Mouse (Mus musculus) forebrain, embryonic 12.5 days (tissue): ENCODE results near the gene 9530053A07Rik. TPM values are rescaled to one million over a fixed set of nuclear protein-coding genes. Genes with fewer than 3 reads are reported as not detected.
A peak's percentile ranks its signal among the peaks of the same experiment; 100 is the strongest.

Experiments used
- ATAC-seq: fragments of 200-750 bp; cut with Nextera tagmentation; 2 replicates; pipeline ENCODE4 v1.8.0; 2017; ENCODE audit warnings: moderate TSS enrichment; ENCODE audit not compliant: low FRiP score
- H3K27ac ChIP-seq: fragments of 300-500 bp; sonication (generic); 2 replicates; pipeline ENCODE4 v1.5.1; 2016; ENCODE audit warnings: mild to moderate bottlenecking
- H3K27me3 ChIP-seq: fragments of 300-500 bp; sonication (generic); 2 replicates; pipeline ENCODE4 v1.6.1; 2016; ENCODE audit warnings: mild to moderate bottlenecking
- H3K36me3 ChIP-seq: fragments of 300-500 bp; sonication (generic); replicated peaks from 2 replicates; pipeline ENCODE4 v1.6.1; 2016; ENCODE audit warnings: mild to moderate bottlenecking
- H3K4me1 ChIP-seq: fragments of 300-500 bp; sonication (generic); 2 replicates; pipeline ENCODE4 v1.6.1; 2016
- H3K4me2 ChIP-seq: fragments of 300-500 bp; sonication (generic); 2 replicates; pipeline ENCODE4 v1.6.1; 2016; ENCODE audit warnings: mild to moderate bottlenecking, moderate library complexity
- H3K4me3 ChIP-seq: fragments of 300-500 bp; sonication (generic); replicated peaks from 2 replicates; pipeline ENCODE4 v1.5.1; 2016; ENCODE audit warnings: mild to moderate bottlenecking
- H3K9ac ChIP-seq: fragments of 300-500 bp; sonication (generic); 2 replicates; pipeline ENCODE4 v1.6.1; 2016; ENCODE audit warnings: mild to moderate bottlenecking
- H3K9me3 ChIP-seq: fragments of 300-500 bp; sonication (generic); 2 replicates; pipeline ENCODE4 v1.6.1; 2016
- WGBS: fragments of 180-500 bp; shearing (Covaris S2); methylation state at CpG from one replicate; pipeline ENCODE4 v1.1.7; 2016; 5-methylcytosine and 5-hydroxymethylcytosine counted together
- polyA plus RNA-seq: library from polyadenylated mRNA; unstranded; fragments of >200 nt; fragmentation: Nextera tagmentation; extraction: Ambion mirVana; gene quantifications from 2 replicates; pipeline ENCODE4 v1.2.1, GENCODE M21; 2016

Gene 9530053A07Rik
- polyA plus RNA-seq, 1 experiment from 2014 or later, result 0.17 TPM

DNA sequence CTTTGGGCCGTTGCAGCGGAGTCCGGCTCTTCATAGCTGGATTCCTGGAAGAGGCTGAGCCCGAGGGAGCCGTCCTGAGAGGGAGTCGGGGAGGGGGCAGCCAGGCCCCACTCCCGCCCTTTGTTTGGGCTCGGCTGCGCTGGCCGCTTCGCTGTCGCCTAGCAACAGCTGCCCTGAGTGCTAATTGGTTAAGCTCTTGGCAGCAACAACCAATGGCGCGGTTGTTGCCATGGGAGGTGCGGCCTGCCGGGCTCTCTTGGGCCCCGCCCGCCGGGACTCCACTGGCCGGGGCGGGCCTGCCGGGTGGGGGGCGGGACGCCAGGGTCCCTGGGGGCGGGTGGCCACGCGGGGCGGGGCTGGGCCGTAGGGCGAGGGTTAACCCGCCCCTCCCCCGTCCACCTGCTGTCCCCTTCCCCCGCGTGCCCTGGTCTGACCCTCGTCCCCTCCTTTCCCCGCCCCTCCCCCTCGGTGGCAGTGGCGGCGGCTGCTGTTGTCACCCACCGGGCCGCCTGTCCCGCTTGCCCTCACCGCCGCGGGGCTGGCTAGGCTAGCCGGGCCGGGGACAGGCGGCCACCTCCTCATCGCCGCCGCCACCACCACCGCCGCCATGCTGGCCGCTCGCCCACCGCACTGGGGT lies 50.6 kb downstream of the 9530053A07Rik start:
- Histone ChIP-seq H3K4me3 (peak overlapping the region; percentile 92), H3K36me3 (peaks cover 72% of the 10 kb centered on the region), H3K4me1 (peaks cover 13% of the 10 kb centered on the region), H3K9me3 (no peaks in the 10 kb centered on the region), H3K27ac (peak overlapping the region; percentile 96), H3K9ac (peak overlapping the region; percentile 98), H3K4me2 (peak overlapping the region; percentile 84), H3K27me3 (no peaks in the 10 kb centered on the region)
- under 1% methylated on average over 42 of the region's 56 CpGs for WGBS
- ATAC-seq, result peak; percentile 96

GRCm38 (mm10) chr7:28180890-28181289 lies 51.6 kb downstream of the 9530053A07Rik start:
- H3K4me1 ChIP-seq, result peaks cover 13% of the 10 kb centered on the region
- H3K4me2 ChIP-seq, result peak overlapping the region; percentile 84
- peak overlapping the region; percentile 92 for H3K4me3 ChIP-seq
- H3K9me3 ChIP-seq, result no peaks in the 10 kb centered on the region
- no peaks in the 10 kb centered on the region for H3K27me3 ChIP-seq
- no peak overlapping the region; the same call in 1 of the 2 replicates for H3K27ac ChIP-seq
- H3K9ac ChIP-seq, result peak overlapping the region; percentile 98
- H3K36me3 ChIP-seq, result peaks cover 73% of the 10 kb centered on the region
- 75% methylated on average over 5 of the region's 5 CpGs for WGBS
- ATAC-seq, result no peak

- H3K9ac ChIP-seq, result peak overlapping the region; percentile 98
- H3K4me3 ChIP-seq, result peak overlapping the region; percentile 92
- peak overlapping the region; percentile 84 for H3K4me2 ChIP-seq
- H3K27ac ChIP-seq, result no peak overlapping the region
- H3K9me3 ChIP-seq, result no peaks in the 10 kb centered on the region
- WGBS, result 92% methylated on average over 12 of the region's 12 CpGs
- peaks cover 13% of the 10 kb centered on the region for H3K4me1 ChIP-seq
- ATAC-seq, result no peak
- H3K27me3 ChIP-seq, result no peaks in the 10 kb centered on the region
- peaks cover 73% of the 10 kb centered on the region for H3K36me3 ChIP-seq
These were observed 52.1 kb downstream of the 9530053A07Rik start for GRCm38 (mm10) chr7:28181376-28181775.

GRCm38 (mm10) chr7:28182320-28182719 lies 53.1 kb downstream of the 9530053A07Rik start:
- Histone ChIP-seq H3K4me2 (no peak overlapping the region), H3K27me3 (no peaks in the 10 kb centered on the region), H3K27ac (no peak overlapping the region), H3K4me3 (no peak overlapping the region), H3K36me3 (peaks cover 73% of the 10 kb centered on the region), H3K4me1 (peaks cover 13% of the 10 kb centered on the region), H3K9me3 (no peaks in the 10 kb centered on the region), H3K9ac (no peak overlapping the region)
- no peak for ATAC-seq
- 95% methylated on average over 20 of the region's 22 CpGs for WGBS

- H3K4me3 ChIP-seq, result no peak overlapping the region
- no peak for ATAC-seq
- peaks cover 6% of the 10 kb centered on the region for H3K4me1 ChIP-seq
- no peak overlapping the region for H3K4me2 ChIP-seq
- peaks cover 96% of the 10 kb centered on the region for H3K36me3 ChIP-seq
- no peaks in the 10 kb centered on the region for H3K9me3 ChIP-seq
- 89% methylated on average over 14 of the region's 14 CpGs for WGBS
- H3K9ac ChIP-seq, result no peak overlapping the region
- H3K27me3 ChIP-seq, result no peaks in the 10 kb centered on the region
- H3K27ac ChIP-seq, result no peak overlapping the region
These were observed 56.6 kb downstream of the 9530053A07Rik start for GRCm38 (mm10) chr7:28185884-28186283.

DNA sequence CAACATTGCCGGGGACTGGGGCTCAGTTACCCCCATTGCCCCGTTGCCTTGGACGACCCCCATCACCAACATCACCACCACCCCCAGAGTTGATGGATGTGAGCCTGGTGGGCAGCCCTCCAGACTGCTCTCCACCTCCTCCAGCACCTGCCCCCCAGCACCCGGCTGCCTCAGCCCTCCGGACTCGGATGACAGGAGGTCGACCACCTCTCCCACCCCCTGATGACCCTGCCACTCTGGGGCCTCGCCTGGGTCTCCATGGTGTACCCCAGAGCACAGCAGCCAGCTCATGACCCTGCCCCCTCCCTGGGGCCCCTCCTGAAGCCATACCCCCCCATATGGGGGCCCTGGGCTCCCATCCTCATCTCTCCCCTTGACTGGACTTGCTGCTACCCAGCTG lies 57.4 kb downstream of the 9530053A07Rik start:
- Histone ChIP-seq H3K4me2 (no peak overlapping the region), H3K9me3 (no peaks in the 10 kb centered on the region), H3K27ac (no peak overlapping the region), H3K36me3 (peaks cover 98% of the 10 kb centered on the region), H3K4me1 (no peaks in the 10 kb centered on the region), H3K4me3 (no peak overlapping the region), H3K27me3 (no peaks in the 10 kb centered on the region), H3K9ac (no peak overlapping the region)
- WGBS, result 94% methylated on average over 8 of the region's 8 CpGs
- no peak for ATAC-seq

- ATAC-seq, result no peak
- WGBS, result 92% methylated on average over 3 of the region's 3 CpGs
- no peaks in the 10 kb centered on the region for H3K9me3 ChIP-seq
- H3K4me2 ChIP-seq, result no peak overlapping the region
- H3K9ac ChIP-seq, result no peak overlapping the region
- H3K4me1 ChIP-seq, result no peaks in the 10 kb centered on the region
- no peaks in the 10 kb centered on the region for H3K27me3 ChIP-seq
- H3K36me3 ChIP-seq, result peaks cover 81% of the 10 kb centered on the region
- H3K4me3 ChIP-seq, result no peak overlapping the region
- no peak overlapping the region for H3K27ac ChIP-seq
These were observed 62.2 kb downstream of the 9530053A07Rik start for GRCm38 (mm10) chr7:28191489-28191888.

DNA sequence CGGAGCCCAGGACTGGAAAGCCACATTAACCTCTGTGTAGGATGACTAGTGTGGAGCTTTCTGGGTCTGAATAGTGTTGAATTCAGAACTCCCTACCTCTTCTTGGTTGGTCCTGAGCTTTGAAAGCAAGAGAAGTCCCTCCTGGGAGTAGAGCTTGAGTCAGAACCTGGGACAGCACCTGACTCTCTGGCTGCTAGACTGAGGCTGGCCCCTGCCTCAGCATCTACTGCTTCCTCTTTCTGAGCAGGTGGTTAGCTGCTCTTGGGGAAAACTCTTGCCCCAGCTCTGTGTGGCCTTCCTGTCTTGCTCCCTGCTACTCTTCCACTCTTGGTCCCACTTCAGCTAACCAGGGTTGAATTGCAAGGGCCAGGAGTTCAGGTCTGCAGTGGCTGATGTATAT lies 62.6 kb downstream of the 9530053A07Rik start:
- Histone ChIP-seq H3K27me3 (no peaks in the 10 kb centered on the region), H3K9me3 (no peaks in the 10 kb centered on the region), H3K36me3 (peaks cover 77% of the 10 kb centered on the region), H3K4me2 (no peak overlapping the region), H3K4me3 (no peak overlapping the region), H3K9ac (no peak overlapping the region), H3K4me1 (no peaks in the 10 kb centered on the region), H3K27ac (no peak overlapping the region)
- no peak for ATAC-seq
- 100% methylated on average over 1 of the region's 1 CpGs for WGBS

- Histone ChIP-seq H3K9ac (no peak overlapping the region), H3K4me1 (no peaks in the 10 kb centered on the region), H3K4me2 (no peak overlapping the region), H3K36me3 (peaks cover 49% of the 10 kb centered on the region), H3K9me3 (no peaks in the 10 kb centered on the region), H3K27ac (no peak overlapping the region), H3K27me3 (no peaks in the 10 kb centered on the region), H3K4me3 (no peak overlapping the region)
- ATAC-seq, result no peak
- 86% methylated on average over 5 of the region's 5 CpGs for WGBS
These were observed 66.3 kb downstream of the 9530053A07Rik start for GRCm38 (mm10) chr7:28195414-28196098.

DNA sequence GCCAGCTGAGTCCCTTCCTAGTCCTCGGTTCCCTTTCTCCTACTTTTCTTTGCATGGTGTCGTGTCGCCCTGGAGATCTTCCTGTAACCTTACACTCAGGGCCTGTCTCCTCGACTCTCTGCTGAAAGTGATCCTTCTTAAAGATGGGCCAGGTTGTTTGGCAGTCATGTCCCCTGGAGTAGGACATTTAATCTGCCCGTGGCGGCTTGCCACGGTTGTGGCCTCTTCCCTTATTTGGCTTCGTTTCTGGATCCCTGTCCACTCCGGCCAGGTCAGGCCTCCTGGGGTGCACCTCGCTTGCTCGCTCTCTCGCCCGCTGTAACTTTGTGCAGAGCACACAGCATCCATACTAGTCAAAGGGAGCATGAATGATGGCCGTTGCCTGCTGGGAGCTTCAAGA lies 67.3 kb downstream of the 9530053A07Rik start:
- H3K4me3 ChIP-seq, result no peak overlapping the region
- H3K4me2 ChIP-seq, result no peak overlapping the region
- H3K9me3 ChIP-seq, result no peaks in the 10 kb centered on the region
- H3K27me3 ChIP-seq, result no peaks in the 10 kb centered on the region
- H3K9ac ChIP-seq, result no peak overlapping the region
- H3K27ac ChIP-seq, result 0 out of 2 replicates have a peak overlapping the region, but pooled peaks have one; percentile 31
- WGBS, result 87% methylated on average over 14 of the region's 14 CpGs
- no peak for ATAC-seq
- H3K4me1 ChIP-seq, result no peaks in the 10 kb centered on the region
- peaks cover 40% of the 10 kb centered on the region for H3K36me3 ChIP-seq

DNA sequence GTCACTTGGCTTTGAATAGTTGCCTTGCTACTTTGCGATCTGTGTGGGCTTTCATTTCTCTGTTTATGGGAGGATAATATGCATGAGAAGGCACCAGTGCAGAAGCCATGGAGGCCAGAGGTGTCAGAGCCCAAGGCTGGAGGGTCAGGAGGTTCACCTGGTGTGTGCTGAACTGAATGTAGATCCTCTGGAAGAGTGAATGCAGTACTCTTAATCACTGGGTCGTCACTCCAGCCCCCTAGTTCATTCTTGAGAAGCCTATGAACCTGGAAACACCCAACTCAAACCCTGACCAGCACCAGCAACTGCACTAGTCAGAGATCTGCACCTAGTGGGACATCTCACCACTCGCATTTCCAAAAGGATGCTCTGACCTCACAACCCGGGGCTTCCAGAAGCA lies 69.8 kb downstream of the 9530053A07Rik start:
- H3K4me2 ChIP-seq, result no peak overlapping the region
- 78% methylated on average over 4 of the region's 4 CpGs for WGBS
- no peaks in the 10 kb centered on the region for H3K9me3 ChIP-seq
- peaks cover 22% of the 10 kb centered on the region for H3K36me3 ChIP-seq
- no peaks in the 10 kb centered on the region for H3K27me3 ChIP-seq
- no peak overlapping the region for H3K4me3 ChIP-seq
- no peaks in the 10 kb centered on the region for H3K4me1 ChIP-seq
- no peak overlapping the region for H3K9ac ChIP-seq
- no peak overlapping the region for H3K27ac ChIP-seq
- no peak for ATAC-seq

GRCm38 (mm10) chr7:28203207-28204108 lies 74.2 kb downstream of the 9530053A07Rik start:
- ATAC-seq, result no peak
- H3K9me3 ChIP-seq, result no peaks in the 10 kb centered on the region
- no peak overlapping the region for H3K9ac ChIP-seq
- no peaks in the 10 kb centered on the region for H3K4me1 ChIP-seq
- no peaks in the 10 kb centered on the region for H3K27me3 ChIP-seq
- WGBS, result 69% methylated on average over 19 of the region's 19 CpGs
- no peaks in the 10 kb centered on the region for H3K36me3 ChIP-seq
- no peak overlapping the region for H3K27ac ChIP-seq
- no peak overlapping the region for H3K4me2 ChIP-seq
- H3K4me3 ChIP-seq, result no peak overlapping the region
